Mouse (Mus musculus): ENCODE results near the gene Ankmy2. TPM values are rescaled to one million over a fixed set of nuclear protein-coding genes. Genes with fewer than 3 reads are reported as not detected.

The Ankmy2 gene
- polyA plus RNA-seq, 1 experiment: 11.3 TPM

GRCm38 (mm10) chr12:36156101-36156636, 745 bp upstream of the Ankmy2 start:
- no peak for DNase-seq (ENCODE audit: low read depth, low spot score)
- under 1% methylated on average over 33 of the region's 33 CpGs for WGBS

- WGBS: under 1% methylated on average over 14 of the region's 14 CpGs
- DNase-seq (ENCODE audit: low read depth, low spot score): no peak
Observed at GRCm38 (mm10) chr12:36157304-36157637, 357 bp downstream of the Ankmy2 start.

GRCm38 (mm10) chr12:36157638-36158308, 859 bp downstream of the Ankmy2 start, which contains the start of gene Bzw2:
Gene Bzw2 (minus strand): TSS chr12:36158080.
- DNase-seq (ENCODE audit: low read depth, low spot score): peak; percentile 69
- under 1% methylated on average over 26 of the region's 26 CpGs for WGBS

GRCm38 (mm10) chr12:36164126-36164791, 7.3 kb downstream of the Ankmy2 start:
- DNase-seq (ENCODE audit: low read depth, low spot score): no peak
- WGBS: 54% methylated on average over 7 of the region's 7 CpGs

GRCm38 (mm10) chr12:36165299-36165698, 8.4 kb downstream of the Ankmy2 start:
- DNase-seq (ENCODE audit: low read depth, low spot score): no peak
- WGBS: 52% methylated on average over 1 of the region's 1 CpGs

GRCm38 (mm10) chr12:36177227-36177626, 20.3 kb downstream of the Ankmy2 start:
- DNase-seq (ENCODE audit: low read depth, low spot score): no peak
- WGBS: 97% methylated on average over 5 of the region's 5 CpGs

GRCm38 (mm10) chr12:36182570-36182969, 25.7 kb downstream of the Ankmy2 start:
- 85% methylated on average over 6 of the region's 6 CpGs for WGBS
- no peak for DNase-seq (ENCODE audit: low read depth, low spot score)

- WGBS: 52% methylated on average over 6 of the region's 6 CpGs
- peak; percentile 25 for DNase-seq (ENCODE audit: low read depth, low spot score)
Observed at GRCm38 (mm10) chr12:36187081-36187480, 30.2 kb downstream of the Ankmy2 start.

GRCm38 (mm10) chr12:36189610-36190009, 32.7 kb downstream of the Ankmy2 start:
- 91% methylated on average over 3 of the region's 3 CpGs for WGBS
- no peak for DNase-seq (ENCODE audit: low read depth, low spot score)

- DNase-seq (ENCODE audit: low read depth, low spot score): no peak
- 76% methylated on average over 5 of the region's 5 CpGs for WGBS
Observed at GRCm38 (mm10) chr12:36190343-36190742, 33.4 kb downstream of the Ankmy2 start.

GRCm38 (mm10) chr12:36194976-36195375, 38.1 kb downstream of the Ankmy2 start:
- 90% methylated on average over 7 of the region's 7 CpGs for WGBS
- no peak for DNase-seq (ENCODE audit: low read depth, low spot score)

- 28% methylated on average over 5 of the region's 5 CpGs for WGBS
- peak; percentile 8 for DNase-seq (ENCODE audit: low read depth, low spot score)
Observed at GRCm38 (mm10) chr12:36205579-36206119, 48.7 kb downstream of the Ankmy2 start.

GRCm38 (mm10) chr12:36207072-36207799, 50.3 kb downstream of the Ankmy2 start:
- DNase-seq (ENCODE audit: low read depth, low spot score): no peak
- 30% methylated on average over 9 of the region's 9 CpGs for WGBS

GRCm38 (mm10) chr12:36207800-36208148, 50.9 kb downstream of the Ankmy2 start:
- no peak for DNase-seq (ENCODE audit: low read depth, low spot score)
- 48% methylated on average over 7 of the region's 7 CpGs for WGBS

GRCm38 (mm10) chr12:36208456-36208855, 51.5 kb downstream of the Ankmy2 start:
- WGBS: 79% methylated on average over 19 of the region's 19 CpGs
- DNase-seq (ENCODE audit: low read depth, low spot score): no peak

- no peak for DNase-seq (ENCODE audit: low read depth, low spot score)
- WGBS: 77% methylated on average over 4 of the region's 4 CpGs
Observed at GRCm38 (mm10) chr12:36210096-36210495, 53.2 kb downstream of the Ankmy2 start.

GRCm38 (mm10) chr12:36214389-36215148, 57.7 kb downstream of the Ankmy2 start:
- DNase-seq (ENCODE audit: low read depth, low spot score): no peak
- WGBS: 46% methylated on average over 8 of the region's 8 CpGs

- 0% methylated on average over 1 of the region's 1 CpGs for WGBS
- peak; percentile 27 for DNase-seq (ENCODE audit: low read depth, low spot score)
Observed at GRCm38 (mm10) chr12:36215149-36215480, 58.2 kb downstream of the Ankmy2 start.

GRCm38 (mm10) chr12:36216230-36216629, 59.3 kb downstream of the Ankmy2 start:
- 59% methylated on average over 4 of the region's 4 CpGs for WGBS
- DNase-seq (ENCODE audit: low read depth, low spot score): no peak

- 59% methylated on average over 10 of the region's 10 CpGs for WGBS
- DNase-seq (ENCODE audit: low read depth, low spot score): no peak
Observed at GRCm38 (mm10) chr12:36216905-36217304, 60.0 kb downstream of the Ankmy2 start.

Data from large intestine, adult 2 months (tissue).